Mouse (Mus musculus) MEL (cell line): ENCODE data around the gene Nrtn. TPM values are rescaled to one million over a fixed set of nuclear protein-coding genes. Genes with fewer than 3 reads are reported as not detected.

Experiments
- DNase-seq: peaks from one replicate; pipeline ENCODE4 v3.0.0; 2011; ENCODE audit warnings: low read depth, low spot score
- H3K27ac ChIP-seq: 2 replicates; pipeline ENCODE4 v1.5.1; 2012; ENCODE audit warnings: low read depth, mild to moderate bottlenecking, control low read depth, low read length, moderate library complexity; ENCODE audit not compliant: control insufficient read depth
- H3K27me3 ChIP-seq, 2 experiments: fragments of 150-350 bp in 1 of 2; sonication (generic) in 1 of 2; 2 replicates each; pipeline ENCODE4 v1.6.1; 2012; ENCODE audit warnings: low read length in 2 of 2, mild to moderate bottlenecking in 2 of 2, improper control_type of control experiment in 1 of 2, moderate library complexity in 1 of 2; ENCODE audit not compliant: insufficient read depth in 2 of 2, control insufficient read depth in 1 of 2
- H3K36me3 ChIP-seq, 2 experiments: 2 replicates each; pipeline ENCODE4 v1.6.1; 2012 to 2014; ENCODE audit warnings: low read length in 2 of 2, improper control_type of control experiment in 1 of 2, inconsistent platforms in 1 of 2, mild to moderate bottlenecking in 1 of 2; ENCODE audit not compliant: insufficient read depth in 2 of 2, control insufficient read depth in 1 of 2
- H3K4me1 ChIP-seq, 2 experiments: fragments of 150-350 bp in 1 of 2; sonication (generic) in 1 of 2; 2 replicates each; pipeline ENCODE4 v1.6.1; 2012; ENCODE audit warnings: low read length in 2 of 2, improper control_type of control experiment in 1 of 2, mild to moderate bottlenecking in 1 of 2; ENCODE audit not compliant: insufficient read depth in 2 of 2, control insufficient read depth in 1 of 2
- H3K4me3 ChIP-seq, 2 experiments: fragments of 150-350 bp in 1 of 2; sonication (generic) in 1 of 2; 2 replicates each; pipeline ENCODE4 v1.5.1; 2012; ENCODE audit warnings: low read depth in 2 of 2, low read length in 2 of 2, mild to moderate bottlenecking in 2 of 2, moderate library complexity in 2 of 2, control low read depth in 1 of 2, improper control_type of control experiment in 1 of 2; ENCODE audit not compliant: control insufficient read depth in 1 of 2, insufficient read depth in 1 of 2
- H3K79me2 ChIP-seq: 2 replicates; pipeline ENCODE4 v1.6.1; 2012; ENCODE audit warnings: mild to moderate bottlenecking, low read length, moderate library complexity; ENCODE audit not compliant: control insufficient read depth, poor library complexity, insufficient read depth
- H3K9ac ChIP-seq: 2 replicates; pipeline ENCODE4 v1.6.1; 2012; ENCODE audit warnings: low read depth, mild to moderate bottlenecking, control low read depth, low read length, moderate library complexity; ENCODE audit not compliant: control insufficient read depth, poor library complexity, severe bottlenecking
- H3K9me3 ChIP-seq: fragments of 150-350 bp; sonication (generic); replicated peaks from 2 replicates; pipeline ENCODE4 v1.6.1; 2012; ENCODE audit warnings: mild to moderate bottlenecking, low read length, improper control_type of control experiment, moderate library complexity; ENCODE audit not compliant: insufficient read depth
- CHD1 ChIP-seq: IDR thresholded peaks from 2 replicates; pipeline ENCODE4 v1.6.1; 2012; ENCODE audit warnings: low read depth, mild to moderate bottlenecking, inconsistent platforms, low read length, improper control_type of control experiment
- CHD2 ChIP-seq: IDR thresholded peaks from 2 replicates; pipeline ENCODE4 v1.6.1; 2011; ENCODE audit warnings: low read length, improper control_type of control experiment
- E2F4 ChIP-seq: IDR thresholded peaks from 2 replicates; pipeline ENCODE4 v1.6.1; 2011; ENCODE audit warnings: low read depth, low read length, improper control_type of control experiment, borderline replicate concordance
- EP300 ChIP-seq, 2 experiments: IDR thresholded peaks; 2 replicates each; pipeline ENCODE4 v1.6.1; 2011; ENCODE audit warnings: improper control_type of control experiment in 2 of 2, low read length in 2 of 2, low read depth in 1 of 2, mild to moderate bottlenecking in 1 of 2
- GABPA ChIP-seq: IDR thresholded peaks from 2 replicates; pipeline ENCODE4 v1.6.1; 2012; ENCODE audit warnings: low read depth, mild to moderate bottlenecking, inconsistent platforms, low read length, improper control_type of control experiment, moderate library complexity
- GATA1 ChIP-seq: IDR thresholded peaks from 2 replicates; pipeline ENCODE4 v1.6.1; 2011; ENCODE audit warnings: low read depth, low read length, improper control_type of control experiment
- HCFC1 ChIP-seq: IDR thresholded peaks from 2 replicates; pipeline ENCODE4 v1.6.1; 2012; ENCODE audit warnings: low read depth, mild to moderate bottlenecking, inconsistent platforms, low read length, improper control_type of control experiment, moderate library complexity
- JUND ChIP-seq: IDR thresholded peaks from 2 replicates; pipeline ENCODE4 v1.6.1; 2011; ENCODE audit warnings: low read depth, mild to moderate bottlenecking, improper control_type of control experiment, low read length
- MAFK ChIP-seq: IDR thresholded peaks from 2 replicates; pipeline ENCODE4 v1.6.1; 2011; ENCODE audit warnings: low read depth, mild to moderate bottlenecking, low read length, improper control_type of control experiment, borderline replicate concordance
- MAZ ChIP-seq: IDR thresholded peaks from 2 replicates; pipeline ENCODE4 v1.6.1; 2012; ENCODE audit warnings: low read depth, mild to moderate bottlenecking, inconsistent platforms, low read length, improper control_type of control experiment
- MXI1 ChIP-seq: IDR thresholded peaks from 2 replicates; pipeline ENCODE4 v1.6.1; 2011; ENCODE audit warnings: mild to moderate bottlenecking, low read depth, low read length, improper control_type of control experiment
- MYB ChIP-seq: IDR thresholded peaks from 2 replicates; pipeline ENCODE4 v1.6.1; 2011; ENCODE audit warnings: mild to moderate bottlenecking, low read depth, low read length, improper control_type of control experiment
- MYC ChIP-seq: IDR thresholded peaks from 2 replicates; pipeline ENCODE4 v1.6.1; 2011; ENCODE audit warnings: low read depth, mild to moderate bottlenecking, low read length, improper control_type of control experiment, moderate library complexity
- NELFE ChIP-seq: IDR thresholded peaks from 2 replicates; pipeline ENCODE4 v1.6.1; 2011; ENCODE audit warnings: low read depth, low read length, improper control_type of control experiment
- NRF1 ChIP-seq: IDR thresholded peaks from 2 replicates; pipeline ENCODE4 v1.6.1; 2014; ENCODE audit warnings: low read depth, mild to moderate bottlenecking, inconsistent platforms, low read length, improper control_type of control experiment, moderate library complexity; ENCODE audit not compliant: poor library complexity, insufficient read depth, severe bottlenecking
- POLR2A ChIP-seq, 2 experiments: IDR thresholded peaks; 2 replicates each; pipeline ENCODE4 v1.6.1; 2011 to 2012; ENCODE audit warnings: low read length in 2 of 2, mild to moderate bottlenecking in 2 of 2, control low read depth in 1 of 2, improper control_type of control experiment in 1 of 2, low read depth in 1 of 2, moderate library complexity in 1 of 2; ENCODE audit not compliant: control insufficient read depth in 1 of 2, insufficient read depth in 1 of 2, poor library complexity in 1 of 2
- POLR2AphosphoS5 ChIP-seq: IDR thresholded peaks from 2 replicates; pipeline ENCODE4 v1.6.1; 2012; ENCODE audit warnings: low read depth, borderline replicate concordance, mild to moderate bottlenecking, inconsistent platforms, low read length, moderate library complexity, mixed read lengths
- RAD21 ChIP-seq: IDR thresholded peaks from 2 replicates; pipeline ENCODE4 v1.6.1; 2011; ENCODE audit warnings: mild to moderate bottlenecking, low read depth, low read length, improper control_type of control experiment
- RCOR1 ChIP-seq: IDR thresholded peaks from 2 replicates; pipeline ENCODE4 v1.6.1; 2012; ENCODE audit warnings: low read depth, mild to moderate bottlenecking, inconsistent platforms, low read length, improper control_type of control experiment
- SIN3A ChIP-seq: IDR thresholded peaks from 2 replicates; pipeline ENCODE4 v1.6.1; 2012; ENCODE audit warnings: low read length, improper control_type of control experiment, inconsistent platforms
- TBP ChIP-seq: IDR thresholded peaks from 2 replicates; pipeline ENCODE4 v1.8.0; 2011; ENCODE audit warnings: low read depth, low read length, improper control_type of control experiment
- TCF12 ChIP-seq: IDR thresholded peaks from 2 replicates; pipeline ENCODE4 v1.6.1; 2014; ENCODE audit warnings: low read depth, mild to moderate bottlenecking, inconsistent platforms, low read length, improper control_type of control experiment, moderate library complexity
- USF1 ChIP-seq: IDR thresholded peaks from 2 replicates; pipeline ENCODE4 v1.6.1; 2014; ENCODE audit warnings: low read depth, mild to moderate bottlenecking, inconsistent platforms, low read length, improper control_type of control experiment, moderate library complexity
- USF2 ChIP-seq, 2 experiments: IDR thresholded peaks; 2 replicates each; pipeline ENCODE4 v1.6.1; 2011 to 2012; ENCODE audit warnings: improper control_type of control experiment in 2 of 2, low read length in 2 of 2, borderline replicate concordance in 1 of 2, inconsistent platforms in 1 of 2, low read depth in 1 of 2, mild to moderate bottlenecking in 1 of 2; ENCODE audit not compliant: insufficient read depth in 1 of 2
- ZC3H11A ChIP-seq: IDR thresholded peaks from 2 replicates; pipeline ENCODE4 v1.6.1; 2012; ENCODE audit warnings: low read depth, mild to moderate bottlenecking, inconsistent platforms, low read length, improper control_type of control experiment
- ZKSCAN1 ChIP-seq: IDR thresholded peaks from 2 replicates; pipeline ENCODE4 v1.6.1; 2012; ENCODE audit warnings: low read depth, mild to moderate bottlenecking, inconsistent platforms, low read length, improper control_type of control experiment, moderate library complexity
- ZMIZ1 ChIP-seq: IDR thresholded peaks from 2 replicates; pipeline ENCODE4 v1.6.1; 2012; ENCODE audit warnings: low read depth, mild to moderate bottlenecking, inconsistent platforms, low read length, improper control_type of control experiment, moderate library complexity
- ZNF384 ChIP-seq: IDR thresholded peaks from 2 replicates; pipeline ENCODE4 v1.6.1; 2012; ENCODE audit warnings: low read depth, mild to moderate bottlenecking, inconsistent platforms, low read length, improper control_type of control experiment
- polyA plus RNA-seq, 2 experiments: library from polyadenylated mRNA; stranded (reverse) in 1 of 2; unstranded in 1 of 2; fragments of >175 nt in 1 of 2; fragments of >200 nt in 1 of 2; gene quantifications; 2 replicates each; pipeline versions ENCODE4 v1.2.1 to v1.2.4; 2012; ENCODE audit warnings: low replicate concordance in 2 of 2, low read depth in 1 of 2; ENCODE audit not compliant: insufficient read length in 2 of 2, insufficient read depth in 1 of 2, missing spikeins in 1 of 2
- total RNA-seq: library from RNA; depleted of rRNA; stranded (reverse); fragments of 300-350 nt; gene quantifications from 2 replicates; pipeline ENCODE4 v1.2.3, GENCODE M21; 2012

Nrtn gene
- total and polyA plus RNA-seq, 3 experiments: 10.9 to 11.8 TPM; not detected in 1

GRCm38 (mm10) chr17:56744173-56744572 is 13.2 kb downstream of the Nrtn start:
- no peak for TF ChIP-seq ZMIZ1
- TF ChIP-seq E2F4: no peak
- TF ChIP-seq MAFK: no peak
- TF ChIP-seq POLR2A (IDR thresholded peaks at IDR 0.05; ENCODE audit: control insufficient read depth in 1 of 2, insufficient read depth in 1 of 2, low read depth in 1 of 2, low read length in 2 of 2, poor library complexity in 1 of 2): no peak
- TF ChIP-seq ZKSCAN1: no peak
- no peak for TF ChIP-seq MXI1
- TF ChIP-seq ZNF384: no peak
- TF ChIP-seq CHD2: no peak
- no peak for TF ChIP-seq USF2 (IDR thresholded peaks at IDR 0.05; ENCODE audit: borderline replicate concordance in 1 of 2, insufficient read depth in 1 of 2, low read depth in 1 of 2, low read length in 2 of 2)
- TF ChIP-seq RAD21: no peak
- no peak for TF ChIP-seq SIN3A
- no peak for TF ChIP-seq USF1
- no peak for TF ChIP-seq CHD1
- TF ChIP-seq TCF12: no peak
- TF ChIP-seq ZC3H11A: no peak
- no peak for TF ChIP-seq MAZ
- TF ChIP-seq RCOR1: no peak
- TF ChIP-seq TBP: no peak
- TF ChIP-seq JUND: no peak
- DNase-seq: no peak
- no peaks in the 10 kb centered on the region for H3K4me1 ChIP-seq
- no peaks in the 10 kb centered on the region for H3K36me3 ChIP-seq
- H3K9ac ChIP-seq: no peak overlapping the region
- H3K4me3 ChIP-seq: no peak overlapping the region
- no peaks in the 10 kb centered on the region for H3K27me3 ChIP-seq
- H3K27ac ChIP-seq: no peak overlapping the region
- no peaks in the 10 kb centered on the region for H3K79me2 ChIP-seq
- no peaks in the 10 kb centered on the region for H3K9me3 ChIP-seq

- no peaks in the 10 kb centered on the region for H3K27me3 ChIP-seq
- no peak overlapping the region for H3K9ac ChIP-seq
- no peak for DNase-seq
- no peaks in the 10 kb centered on the region for H3K36me3 ChIP-seq
- no peak overlapping the region for H3K27ac ChIP-seq
- no peaks in the 10 kb centered on the region for H3K9me3 ChIP-seq
- no peak for TF ChIP-seq GABPA
- TF ChIP-seq MYC: no peak
- TF ChIP-seq USF1: no peak
- TF ChIP-seq RCOR1: no peak
- no peak for TF ChIP-seq POLR2A (IDR thresholded peaks at IDR 0.05; ENCODE audit: control insufficient read depth in 1 of 2, insufficient read depth in 1 of 2, low read depth in 1 of 2, low read length in 2 of 2, poor library complexity in 1 of 2)
- no peak for TF ChIP-seq ZKSCAN1
- TF ChIP-seq POLR2AphosphoS5: no peak
- no peak for TF ChIP-seq HCFC1
- no peak for TF ChIP-seq NRF1
- TF ChIP-seq MAZ: no peak
- no peak for TF ChIP-seq SIN3A
- no peak for TF ChIP-seq NELFE
- no peak for TF ChIP-seq MYB
- TF ChIP-seq GATA1: no peak
- no peak for TF ChIP-seq TCF12
- TF ChIP-seq EP300 (IDR thresholded peaks at IDR 0.05; ENCODE audit: low read depth in 1 of 2, low read length in 2 of 2): no peak
- TF ChIP-seq, all 39 proteins: peak for 0
- Histone ChIP-seq H3K79me2 (no peaks in the 10 kb centered on the region), H3K4me3 (no peak overlapping the region), H3K4me1 (no peaks in the 10 kb centered on the region)
Observed at GRCm38 (mm10) chr17:56740788-56741160, 16.6 kb downstream of the Nrtn start.
